Mouse (Mus musculus): Measurements from ENCODE around the gene Uaca. TPM values are rescaled to one million over a fixed set of nuclear protein-coding genes. Genes with fewer than 3 reads are reported as not detected.

The Uaca gene
- polyA plus RNA-seq, 1 experiment, result 10.6 TPM

GRCm38 (mm10) chr9:60826759-60827158, 32.4 kb downstream of the Uaca start:
- no peaks in the 10 kb centered on the region for H3K27me3 ChIP-seq (ENCODE audit: control insufficient read depth, insufficient read depth, insufficient read length)
- no peak overlapping the region for H3K4me3 ChIP-seq (ENCODE audit: insufficient read depth, poor library complexity, severe bottlenecking)
- H3K36me3 ChIP-seq (ENCODE audit: control insufficient read depth, insufficient read depth), result no peaks in the 10 kb centered on the region
- H3ac ChIP-seq (ENCODE audit: control insufficient read depth, insufficient read length, low read depth), result no peak overlapping the region
- H3K79me2 ChIP-seq (ENCODE audit: control insufficient read depth, insufficient read depth), result no peaks in the 10 kb centered on the region
- TF ChIP-seq CTCF (IDR thresholded peaks at IDR 0.05; ENCODE audit: control insufficient read depth, insufficient read depth, insufficient read length) (no peak), MYOD1 (IDR thresholded peaks at IDR 0.05; ENCODE audit: control insufficient read depth, insufficient read length, low read depth) (no peak), MYOG (IDR thresholded peaks at IDR 0.05; ENCODE audit: control insufficient read depth, extremely low read depth, insufficient read length) (no peak), USF1 (IDR thresholded peaks at IDR 0.05; ENCODE audit: low read depth) (no peak), FOSL1 (IDR thresholded peaks at IDR 0.05; ENCODE audit: insufficient read depth, low read length, poor library complexity, severe bottlenecking) (no peak), MAX (IDR thresholded peaks at IDR 0.05) (no peak), CEBPB (IDR thresholded peaks at IDR 0.05; ENCODE audit: low read depth) (no peak)
- H3K79me3 ChIP-seq (ENCODE audit: low read depth), result no peaks in the 10 kb centered on the region

- Histone ChIP-seq H3K36me3 (ENCODE audit: control insufficient read depth, insufficient read depth) (no peaks in the 10 kb centered on the region), H3K27me3 (ENCODE audit: control insufficient read depth, insufficient read depth, insufficient read length) (no peaks in the 10 kb centered on the region), H3K79me3 (ENCODE audit: low read depth) (no peaks in the 10 kb centered on the region), H3ac (ENCODE audit: control insufficient read depth, insufficient read length, low read depth) (no peak overlapping the region), H3K4me3 (ENCODE audit: insufficient read depth, poor library complexity, severe bottlenecking) (no peak overlapping the region), H3K79me2 (ENCODE audit: control insufficient read depth, insufficient read depth) (no peaks in the 10 kb centered on the region)
- TF ChIP-seq FOSL1 (IDR thresholded peaks at IDR 0.05; ENCODE audit: insufficient read depth, low read length, poor library complexity, severe bottlenecking), result no peak
- no peak for TF ChIP-seq CTCF (IDR thresholded peaks at IDR 0.05; ENCODE audit: control insufficient read depth, insufficient read depth, insufficient read length)
- no peak for TF ChIP-seq MYOG (IDR thresholded peaks at IDR 0.05; ENCODE audit: control insufficient read depth, extremely low read depth, insufficient read length)
- no peak for TF ChIP-seq USF1 (IDR thresholded peaks at IDR 0.05; ENCODE audit: low read depth)
- TF ChIP-seq MAX (IDR thresholded peaks at IDR 0.05), result no peak
Measured at GRCm38 (mm10) chr9:60828196-60828595, 33.9 kb downstream of the Uaca start.

GRCm38 (mm10) chr9:60829610-60830009, 35.3 kb downstream of the Uaca start:
- H3K79me3 ChIP-seq (ENCODE audit: low read depth), result no peaks in the 10 kb centered on the region
- no peak overlapping the region for H3K4me3 ChIP-seq (ENCODE audit: insufficient read depth, poor library complexity, severe bottlenecking)
- no peaks in the 10 kb centered on the region for H3K27me3 ChIP-seq (ENCODE audit: control insufficient read depth, insufficient read depth, insufficient read length)
- no peaks in the 10 kb centered on the region for H3K79me2 ChIP-seq (ENCODE audit: control insufficient read depth, insufficient read depth)
- no peaks in the 10 kb centered on the region for H3K36me3 ChIP-seq (ENCODE audit: control insufficient read depth, insufficient read depth)
- TF ChIP-seq MYOG (IDR thresholded peaks at IDR 0.05; ENCODE audit: control insufficient read depth, extremely low read depth, insufficient read length) (no peak), FOSL1 (IDR thresholded peaks at IDR 0.05; ENCODE audit: insufficient read depth, low read length, poor library complexity, severe bottlenecking) (no peak), CEBPB (IDR thresholded peaks at IDR 0.05; ENCODE audit: low read depth) (no peak), CTCF (IDR thresholded peaks at IDR 0.05; ENCODE audit: control insufficient read depth, insufficient read depth, insufficient read length) (no peak), USF1 (IDR thresholded peaks at IDR 0.05; ENCODE audit: low read depth) (no peak), MYOD1 (IDR thresholded peaks at IDR 0.05; ENCODE audit: control insufficient read depth, insufficient read length, low read depth) (no peak), MAX (IDR thresholded peaks at IDR 0.05) (no peak)
- H3ac ChIP-seq (ENCODE audit: control insufficient read depth, insufficient read length, low read depth), result no peak overlapping the region

- H3K79me3 ChIP-seq (ENCODE audit: low read depth), result no peaks in the 10 kb centered on the region
- H3ac ChIP-seq (ENCODE audit: control insufficient read depth, insufficient read length, low read depth), result no peak overlapping the region
- H3K36me3 ChIP-seq (ENCODE audit: control insufficient read depth, insufficient read depth), result no peaks in the 10 kb centered on the region
- no peak for TF ChIP-seq MAX (IDR thresholded peaks at IDR 0.05)
- TF ChIP-seq MYOG (IDR thresholded peaks at IDR 0.05; ENCODE audit: control insufficient read depth, extremely low read depth, insufficient read length), result no peak
- no peak for TF ChIP-seq USF1 (IDR thresholded peaks at IDR 0.05; ENCODE audit: low read depth)
- TF ChIP-seq CTCF (IDR thresholded peaks at IDR 0.05; ENCODE audit: control insufficient read depth, insufficient read depth, insufficient read length), result no peak
- no peak for TF ChIP-seq CEBPB (IDR thresholded peaks at IDR 0.05; ENCODE audit: low read depth)
- no peak for TF ChIP-seq MYOD1 (IDR thresholded peaks at IDR 0.05; ENCODE audit: control insufficient read depth, insufficient read length, low read depth)
- no peaks in the 10 kb centered on the region for H3K79me2 ChIP-seq (ENCODE audit: control insufficient read depth, insufficient read depth)
- no peaks in the 10 kb centered on the region for H3K27me3 ChIP-seq (ENCODE audit: control insufficient read depth, insufficient read depth, insufficient read length)
- H3K4me3 ChIP-seq (ENCODE audit: insufficient read depth, poor library complexity, severe bottlenecking), result no peak overlapping the region
Measured at GRCm38 (mm10) chr9:60830079-60830478, 35.7 kb downstream of the Uaca start.

GRCm38 (mm10) chr9:60832233-60832632, 37.9 kb downstream of the Uaca start:
- Histone ChIP-seq H3ac (ENCODE audit: control insufficient read depth, insufficient read length, low read depth) (no peak overlapping the region), H3K79me3 (ENCODE audit: low read depth) (no peaks in the 10 kb centered on the region), H3K36me3 (ENCODE audit: control insufficient read depth, insufficient read depth) (no peaks in the 10 kb centered on the region), H3K4me3 (ENCODE audit: insufficient read depth, poor library complexity, severe bottlenecking) (no peak overlapping the region), H3K27me3 (ENCODE audit: control insufficient read depth, insufficient read depth, insufficient read length) (no peaks in the 10 kb centered on the region), H3K79me2 (ENCODE audit: control insufficient read depth, insufficient read depth) (no peaks in the 10 kb centered on the region)
- TF ChIP-seq CTCF (IDR thresholded peaks at IDR 0.05; ENCODE audit: control insufficient read depth, insufficient read depth, insufficient read length) (no peak), MYOD1 (IDR thresholded peaks at IDR 0.05; ENCODE audit: control insufficient read depth, insufficient read length, low read depth) (no peak)

GRCm38 (mm10) chr9:60836151-60836550, 41.8 kb downstream of the Uaca start:
- peaks cover 17% of the 10 kb centered on the region for H3K79me2 ChIP-seq (ENCODE audit: control insufficient read depth, insufficient read depth)
- TF ChIP-seq MYOG (IDR thresholded peaks at IDR 0.05; ENCODE audit: control insufficient read depth, extremely low read depth, insufficient read length) (no peak), USF1 (IDR thresholded peaks at IDR 0.05; ENCODE audit: low read depth) (no peak)
- H3K79me3 ChIP-seq (ENCODE audit: low read depth), result peaks cover 4% of the 10 kb centered on the region
- no peak overlapping the region for H3ac ChIP-seq (ENCODE audit: control insufficient read depth, insufficient read length, low read depth)
- H3K36me3 ChIP-seq (ENCODE audit: control insufficient read depth, insufficient read depth), result no peaks in the 10 kb centered on the region
- no peak overlapping the region for H3K4me3 ChIP-seq (ENCODE audit: insufficient read depth, poor library complexity, severe bottlenecking)
- H3K27me3 ChIP-seq (ENCODE audit: control insufficient read depth, insufficient read depth, insufficient read length), result no peaks in the 10 kb centered on the region

All from C2C12 (cell line).